Mouse (Mus musculus): ENCODE measurements around the gene Sorcs1. TPM values are rescaled to one million over a fixed set of nuclear protein-coding genes. Genes with fewer than 3 reads are reported as not detected.

Sorcs1 gene
- polyA plus RNA-seq, 1 experiment from 2014 or later = 1.9 TPM

DNA sequence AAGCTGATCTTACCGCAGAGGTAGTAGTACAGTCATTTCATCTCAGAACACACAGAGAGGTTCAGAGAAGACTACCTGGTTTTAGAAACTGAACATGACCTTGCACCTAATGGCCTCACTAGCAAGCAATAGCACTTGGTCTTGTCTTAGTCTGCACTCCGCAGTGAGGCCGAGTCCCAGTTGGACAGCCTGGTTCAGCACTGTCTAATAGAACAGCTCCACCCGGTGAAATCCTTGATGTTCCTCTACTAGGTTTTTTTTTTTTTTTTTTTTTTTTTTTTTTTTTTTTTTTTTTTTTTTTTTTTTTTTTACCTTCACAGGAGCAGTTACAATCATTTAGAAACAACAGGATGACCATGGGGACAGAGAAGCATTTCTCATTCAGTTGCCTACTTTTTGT, 19.3 kb downstream of the Sorcs1 start:
- H3K9me3 ChIP-seq (replicated peaks; ENCODE audit: control insufficient read depth, low read length) = no peaks in the 10 kb centered on the region
- ATAC-seq (replicated peaks; ENCODE audit: insufficient number of reproducible peaks, low FRiP score, low TSS enrichment, low read depth) = no peak
- H3K27ac ChIP-seq (replicated peaks; ENCODE audit: low read depth, low read length) = no peak overlapping the region
- 68% methylated on average over 4 of the region's 4 CpGs for WGBS
- no peak overlapping the region for H3K4me3 ChIP-seq (ENCODE audit: low read depth, low read length)
- no peak overlapping the region for H3K9ac ChIP-seq (replicated peaks; ENCODE audit: low read length)
- DNase-seq (ENCODE audit: low spot score) = peak; percentile 65
- no peaks in the 10 kb centered on the region for H3K4me1 ChIP-seq (ENCODE audit: control insufficient read depth, insufficient read depth, low read length)
- H3K4me2 ChIP-seq (ENCODE audit: low read depth, low read length) = no peak overlapping the region
- H3K36me3 ChIP-seq (replicated peaks; ENCODE audit: control insufficient read depth, insufficient read depth, low read depth, low read length) = no peaks in the 10 kb centered on the region
- no peaks in the 10 kb centered on the region for H3K27me3 ChIP-seq (ENCODE audit: control insufficient read depth, insufficient read depth, low read length)

GRCm38 (mm10) chr19:50652750-50653149, 25.7 kb downstream of the Sorcs1 start:
- ATAC-seq (replicated peaks; ENCODE audit: insufficient number of reproducible peaks, low FRiP score, low TSS enrichment, low read depth) (no peak), DNase-seq (ENCODE audit: low spot score) (no peak)
- Histone ChIP-seq H3K9ac (replicated peaks; ENCODE audit: low read length) (no peak overlapping the region), H3K9me3 (replicated peaks; ENCODE audit: control insufficient read depth, low read length) (no peaks in the 10 kb centered on the region), H3K4me2 (ENCODE audit: low read depth, low read length) (no peak overlapping the region), H3K4me3 (ENCODE audit: low read depth, low read length) (no peak overlapping the region), H3K27me3 (ENCODE audit: control insufficient read depth, insufficient read depth, low read length) (no peaks in the 10 kb centered on the region), H3K4me1 (ENCODE audit: control insufficient read depth, insufficient read depth, low read length) (no peaks in the 10 kb centered on the region), H3K27ac (replicated peaks; ENCODE audit: low read depth, low read length) (no peak overlapping the region), H3K36me3 (replicated peaks; ENCODE audit: control insufficient read depth, insufficient read depth, low read depth, low read length) (no peaks in the 10 kb centered on the region)
- WGBS = 75% methylated on average over 5 of the region's 5 CpGs

- DNase-seq (ENCODE audit: low spot score) = no peak
- H3K27me3 ChIP-seq (ENCODE audit: control insufficient read depth, insufficient read depth, low read length) = no peaks in the 10 kb centered on the region
- no peak overlapping the region for H3K27ac ChIP-seq (replicated peaks; ENCODE audit: low read depth, low read length)
- H3K4me1 ChIP-seq (ENCODE audit: control insufficient read depth, insufficient read depth, low read length) = no peaks in the 10 kb centered on the region
- WGBS = 39% methylated on average over 1 of the region's 1 CpGs
- no peak overlapping the region for H3K4me3 ChIP-seq (ENCODE audit: low read depth, low read length)
- H3K9ac ChIP-seq (replicated peaks; ENCODE audit: low read length) = no peak overlapping the region
- H3K36me3 ChIP-seq (replicated peaks; ENCODE audit: control insufficient read depth, insufficient read depth, low read depth, low read length) = no peaks in the 10 kb centered on the region
- no peak for ATAC-seq (replicated peaks; ENCODE audit: insufficient number of reproducible peaks, low FRiP score, low TSS enrichment, low read depth)
- no peaks in the 10 kb centered on the region for H3K9me3 ChIP-seq (replicated peaks; ENCODE audit: control insufficient read depth, low read length)
- H3K4me2 ChIP-seq (ENCODE audit: low read depth, low read length) = no peak overlapping the region
Observed at GRCm38 (mm10) chr19:50643836-50644235, 34.6 kb downstream of the Sorcs1 start.

- no peak for DNase-seq (ENCODE audit: low spot score)
- Histone ChIP-seq H3K27ac (replicated peaks; ENCODE audit: low read depth, low read length) (no peak overlapping the region), H3K27me3 (ENCODE audit: control insufficient read depth, insufficient read depth, low read length) (no peaks in the 10 kb centered on the region), H3K4me1 (ENCODE audit: control insufficient read depth, insufficient read depth, low read length) (no peaks in the 10 kb centered on the region), H3K4me3 (ENCODE audit: low read depth, low read length) (no peak overlapping the region), H3K36me3 (replicated peaks; ENCODE audit: control insufficient read depth, insufficient read depth, low read depth, low read length) (no peaks in the 10 kb centered on the region), H3K9ac (replicated peaks; ENCODE audit: low read length) (no peak overlapping the region), H3K4me2 (ENCODE audit: low read depth, low read length) (no peak overlapping the region), H3K9me3 (replicated peaks; ENCODE audit: control insufficient read depth, low read length) (no peaks in the 10 kb centered on the region)
- no peak for ATAC-seq (replicated peaks; ENCODE audit: insufficient number of reproducible peaks, low FRiP score, low TSS enrichment, low read depth)
- WGBS = 75% methylated on average over 1 of the region's 1 CpGs
Observed at GRCm38 (mm10) chr19:50642121-50642520, 36.3 kb downstream of the Sorcs1 start.

- Histone ChIP-seq H3K9me3 (replicated peaks; ENCODE audit: control insufficient read depth, low read length) (no peaks in the 10 kb centered on the region), H3K27ac (replicated peaks; ENCODE audit: low read depth, low read length) (no peak overlapping the region), H3K9ac (replicated peaks; ENCODE audit: low read length) (no peak overlapping the region), H3K36me3 (replicated peaks; ENCODE audit: control insufficient read depth, insufficient read depth, low read depth, low read length) (no peaks in the 10 kb centered on the region), H3K27me3 (ENCODE audit: control insufficient read depth, insufficient read depth, low read length) (no peaks in the 10 kb centered on the region), H3K4me2 (ENCODE audit: low read depth, low read length) (no peak overlapping the region), H3K4me3 (ENCODE audit: low read depth, low read length) (no peak overlapping the region), H3K4me1 (ENCODE audit: control insufficient read depth, insufficient read depth, low read length) (no peaks in the 10 kb centered on the region)
- ATAC-seq (replicated peaks; ENCODE audit: insufficient number of reproducible peaks, low FRiP score, low TSS enrichment, low read depth) (no peak), DNase-seq (ENCODE audit: low spot score) (no peak)
- WGBS = 75% methylated on average over 8 of the region's 8 CpGs
Observed at GRCm38 (mm10) chr19:50640251-50641032, 38.0 kb downstream of the Sorcs1 start.

GRCm38 (mm10) chr19:50638176-50638575, 40.3 kb downstream of the Sorcs1 start:
- no peak for DNase-seq (ENCODE audit: low spot score)
- 79% methylated on average over 6 of the region's 6 CpGs for WGBS
- no peaks in the 10 kb centered on the region for H3K27me3 ChIP-seq (ENCODE audit: control insufficient read depth, insufficient read depth, low read length)
- H3K4me2 ChIP-seq (ENCODE audit: low read depth, low read length) = no peak overlapping the region
- no peaks in the 10 kb centered on the region for H3K36me3 ChIP-seq (replicated peaks; ENCODE audit: control insufficient read depth, insufficient read depth, low read depth, low read length)
- H3K4me3 ChIP-seq (ENCODE audit: low read depth, low read length) = no peak overlapping the region
- ATAC-seq (replicated peaks; ENCODE audit: insufficient number of reproducible peaks, low FRiP score, low TSS enrichment, low read depth) = no peak
- H3K9me3 ChIP-seq (replicated peaks; ENCODE audit: control insufficient read depth, low read length) = no peaks in the 10 kb centered on the region
- H3K9ac ChIP-seq (replicated peaks; ENCODE audit: low read length) = no peak overlapping the region
- H3K27ac ChIP-seq (replicated peaks; ENCODE audit: low read depth, low read length) = no peak overlapping the region
- H3K4me1 ChIP-seq (ENCODE audit: control insufficient read depth, insufficient read depth, low read length) = no peaks in the 10 kb centered on the region

- Histone ChIP-seq H3K27me3 (ENCODE audit: control insufficient read depth, insufficient read depth, low read length) (no peaks in the 10 kb centered on the region), H3K36me3 (replicated peaks; ENCODE audit: control insufficient read depth, insufficient read depth, low read depth, low read length) (no peaks in the 10 kb centered on the region), H3K9ac (replicated peaks; ENCODE audit: low read length) (no peak overlapping the region), H3K9me3 (replicated peaks; ENCODE audit: control insufficient read depth, low read length) (no peaks in the 10 kb centered on the region), H3K27ac (replicated peaks; ENCODE audit: low read depth, low read length) (no peak overlapping the region), H3K4me1 (ENCODE audit: control insufficient read depth, insufficient read depth, low read length) (no peaks in the 10 kb centered on the region), H3K4me3 (ENCODE audit: low read depth, low read length) (no peak overlapping the region), H3K4me2 (ENCODE audit: low read depth, low read length) (no peak overlapping the region; the same call in 1 of the 2 replicates)
- DNase-seq (ENCODE audit: low spot score) (peak; percentile 28), ATAC-seq (replicated peaks; ENCODE audit: insufficient number of reproducible peaks, low FRiP score, low TSS enrichment, low read depth) (0 out of 2 replicates have a peak, but pooled peaks have one; percentile 23)
- WGBS = 29% methylated on average over 9 of the region's 9 CpGs
Observed at GRCm38 (mm10) chr19:50614013-50614412, 64.4 kb downstream of the Sorcs1 start.

DNA sequence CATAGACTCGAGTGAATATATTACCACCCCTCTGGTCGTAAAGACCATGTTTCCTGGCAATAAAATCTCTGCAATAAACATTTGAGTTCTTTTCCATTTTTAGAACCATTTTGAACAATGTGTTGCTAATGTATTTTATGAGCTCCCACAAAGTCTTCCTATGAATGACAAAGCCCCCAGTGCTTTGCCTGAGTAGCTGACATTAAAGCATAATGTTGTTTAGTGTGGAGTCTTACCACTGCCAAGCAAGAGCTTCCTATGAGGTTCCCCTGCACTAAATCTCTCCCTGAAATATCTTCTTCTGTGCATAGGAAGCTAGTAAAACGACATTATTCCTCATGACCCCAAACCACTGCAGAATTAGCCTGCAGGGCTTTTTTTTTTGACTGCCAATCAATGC, 66.8 kb downstream of the Sorcs1 start:
- Histone ChIP-seq H3K36me3 (replicated peaks; ENCODE audit: control insufficient read depth, insufficient read depth, low read depth, low read length) (no peaks in the 10 kb centered on the region), H3K4me1 (ENCODE audit: control insufficient read depth, insufficient read depth, low read length) (no peaks in the 10 kb centered on the region), H3K9me3 (replicated peaks; ENCODE audit: control insufficient read depth, low read length) (no peaks in the 10 kb centered on the region), H3K4me3 (ENCODE audit: low read depth, low read length) (no peak overlapping the region), H3K27ac (replicated peaks; ENCODE audit: low read depth, low read length) (no peak overlapping the region), H3K4me2 (ENCODE audit: low read depth, low read length) (no peak overlapping the region), H3K27me3 (ENCODE audit: control insufficient read depth, insufficient read depth, low read length) (no peaks in the 10 kb centered on the region), H3K9ac (replicated peaks; ENCODE audit: low read length) (no peak overlapping the region)
- no peak for ATAC-seq (replicated peaks; ENCODE audit: insufficient number of reproducible peaks, low FRiP score, low TSS enrichment, low read depth)
- DNase-seq (ENCODE audit: low spot score) = no peak
- 56% methylated on average over 3 of the region's 3 CpGs for WGBS
